Comparison of ENCODE assay signal across 19 mouse cellular contexts in genomic region chr7:72869068-72869467, GRCm38 (mm10).
"Had no signal": no experiment of that assay in that cellular context is flagged by ENCODE, and none has a peak within 500 bp of the region (broad histone marks: within the 10 kb centered on the region; RNA-seq: fewer than 3 reads in every experiment).

No protein-coding gene starts in this region.

- ATAC-seq: liver, postnatal 0 days; lung, postnatal 0 days had no signal

- H3K4me2 ChIP-seq: limb, embryonic 12.5 days; limb, embryonic 15.5 days; liver, embryonic 11.5 days; lung, embryonic 14.5 days; neural tube, embryonic 13.5 days; stomach, embryonic 15.5 days had no signal

- H3K9ac ChIP-seq: limb, embryonic 12.5 days; limb, embryonic 15.5 days; liver, embryonic 14.5 days; liver, postnatal 0 days; lung, embryonic 14.5 days; neural tube, embryonic 13.5 days; stomach, embryonic 15.5 days had no signal

- DNase-seq: kidney, adult 18-20 months; kidney, adult 9 months; kidney, postnatal 14 days; kidney, postnatal 4 days; liver, postnatal 0 days; retina, postnatal 1 day; right cerebral cortex, postnatal 25 days; spleen, adult 18-20 months; thymus, postnatal 25 days had no signal

- H3K4me1 ChIP-seq: stomach, embryonic 15.5 days had no signal

- H3K36me3 ChIP-seq: limb, embryonic 12.5 days; limb, embryonic 15.5 days; neural tube, embryonic 13.5 days; stomach, embryonic 15.5 days had no signal

- H3K27ac ChIP-seq: limb, embryonic 12.5 days; limb, embryonic 15.5 days; liver, embryonic 14.5 days; macrophage; stomach, embryonic 15.5 days had no signal

- H3K27me3 ChIP-seq: limb, embryonic 12.5 days; limb, embryonic 15.5 days; neural tube, embryonic 13.5 days; stomach, embryonic 15.5 days had no signal

- H3K9me3 ChIP-seq: limb, embryonic 12.5 days; limb, embryonic 15.5 days; neural tube, embryonic 13.5 days; stomach, embryonic 15.5 days had no signal

- H3K4me3 ChIP-seq: limb, embryonic 12.5 days; limb, embryonic 15.5 days; myocyte; neural tube, embryonic 13.5 days; stomach, embryonic 15.5 days had no signal
